Mouse (Mus musculus) E14TG2a.4 (cell line): ENCODE results near the gene Gm3238.
"Not testable (repeated sequence)": the region's sequence is repeated elsewhere in the genome, so short reads cannot be mapped to it uniquely, and the experiment has no call there.

Experiments used
- CTCF ChIP-seq: conservative IDR thresholded peaks from 2 replicates; pipeline ENCODE4 v1.5.1; 2014; ENCODE audit warnings: low read length
- NANOG ChIP-seq: IDR thresholded peaks from 2 replicates; pipeline ENCODE4 v1.6.1; 2014; ENCODE audit warnings: borderline replicate concordance, low read length, mixed read lengths
- POU5F1 ChIP-seq: IDR thresholded peaks from 2 replicates; pipeline ENCODE4 v1.6.1; 2014; ENCODE audit warnings: low read length, borderline replicate concordance

- TF ChIP-seq CTCF, POU5F1, NANOG: not testable (repeated sequence)
Observed at GRCm38 (mm10) chr10:77787876-77788275, 16.8 kb upstream of the Gm3238 start, which contains the start of gene Gm7137.
